Mouse (Mus musculus) MEL (cell line): ENCODE measurements around the gene Edrf1. TPM values are rescaled to one million over a fixed set of nuclear protein-coding genes. Genes with fewer than 3 reads are reported as not detected.
A peak's percentile ranks its signal among the peaks of the same experiment; 100 is the strongest.

Experiments
- DNase-seq: peaks from one replicate; pipeline ENCODE4 v3.0.0; 2011; ENCODE audit warnings: low read depth, low spot score
- H3K27ac ChIP-seq: 2 replicates; pipeline ENCODE4 v1.5.1; 2012; ENCODE audit warnings: low read depth, mild to moderate bottlenecking, control low read depth, low read length, moderate library complexity; ENCODE audit not compliant: control insufficient read depth
- H3K27me3 ChIP-seq, 2 experiments: fragments of 150-350 bp in 1 of 2; sonication (generic) in 1 of 2; 2 replicates each; pipeline ENCODE4 v1.6.1; 2012; ENCODE audit warnings: low read length in 2 of 2, mild to moderate bottlenecking in 2 of 2, improper control_type of control experiment in 1 of 2, moderate library complexity in 1 of 2; ENCODE audit not compliant: insufficient read depth in 2 of 2, control insufficient read depth in 1 of 2
- H3K36me3 ChIP-seq, 2 experiments: 2 replicates each; pipeline ENCODE4 v1.6.1; 2012 to 2014; ENCODE audit warnings: low read length in 2 of 2, improper control_type of control experiment in 1 of 2, inconsistent platforms in 1 of 2, mild to moderate bottlenecking in 1 of 2; ENCODE audit not compliant: insufficient read depth in 2 of 2, control insufficient read depth in 1 of 2
- H3K4me1 ChIP-seq, 2 experiments: fragments of 150-350 bp in 1 of 2; sonication (generic) in 1 of 2; 2 replicates each; pipeline ENCODE4 v1.6.1; 2012; ENCODE audit warnings: low read length in 2 of 2, improper control_type of control experiment in 1 of 2, mild to moderate bottlenecking in 1 of 2; ENCODE audit not compliant: insufficient read depth in 2 of 2, control insufficient read depth in 1 of 2
- H3K4me3 ChIP-seq, 2 experiments: fragments of 150-350 bp in 1 of 2; sonication (generic) in 1 of 2; 2 replicates each; pipeline ENCODE4 v1.5.1; 2012; ENCODE audit warnings: low read depth in 2 of 2, low read length in 2 of 2, mild to moderate bottlenecking in 2 of 2, moderate library complexity in 2 of 2, control low read depth in 1 of 2, improper control_type of control experiment in 1 of 2; ENCODE audit not compliant: control insufficient read depth in 1 of 2, insufficient read depth in 1 of 2
- H3K79me2 ChIP-seq: 2 replicates; pipeline ENCODE4 v1.6.1; 2012; ENCODE audit warnings: mild to moderate bottlenecking, low read length, moderate library complexity; ENCODE audit not compliant: control insufficient read depth, poor library complexity, insufficient read depth
- H3K9ac ChIP-seq: 2 replicates; pipeline ENCODE4 v1.6.1; 2012; ENCODE audit warnings: low read depth, mild to moderate bottlenecking, control low read depth, low read length, moderate library complexity; ENCODE audit not compliant: control insufficient read depth, poor library complexity, severe bottlenecking
- H3K9me3 ChIP-seq: fragments of 150-350 bp; sonication (generic); replicated peaks from 2 replicates; pipeline ENCODE4 v1.6.1; 2012; ENCODE audit warnings: mild to moderate bottlenecking, low read length, improper control_type of control experiment, moderate library complexity; ENCODE audit not compliant: insufficient read depth
- CTCF ChIP-seq, 3 experiments: IDR thresholded peaks in 2 of 3; conservative IDR thresholded peaks in 1 of 3; 2 replicates each; pipeline ENCODE4 v1.5.1; 2011 to 2012; ENCODE audit warnings: low read length in 3 of 3, low read depth in 2 of 3, mild to moderate bottlenecking in 2 of 3, improper control_type of control experiment in 1 of 3, inconsistent platforms in 1 of 3, mixed read lengths in 1 of 3, moderate library complexity in 1 of 3; ENCODE audit not compliant: control insufficient read depth in 1 of 3, insufficient read depth in 1 of 3, poor library complexity in 1 of 3, severe bottlenecking in 1 of 3
- EP300 ChIP-seq, 2 experiments: IDR thresholded peaks; 2 replicates each; pipeline ENCODE4 v1.6.1; 2011; ENCODE audit warnings: improper control_type of control experiment in 2 of 2, low read length in 2 of 2, low read depth in 1 of 2, mild to moderate bottlenecking in 1 of 2
- ETS1 ChIP-seq: IDR thresholded peaks from 2 replicates; pipeline ENCODE4 v1.6.1; 2012; ENCODE audit warnings: low read depth, mild to moderate bottlenecking, inconsistent platforms, low read length, improper control_type of control experiment, moderate library complexity
- GABPA ChIP-seq: IDR thresholded peaks from 2 replicates; pipeline ENCODE4 v1.6.1; 2012; ENCODE audit warnings: low read depth, mild to moderate bottlenecking, inconsistent platforms, low read length, improper control_type of control experiment, moderate library complexity
- GATA1 ChIP-seq: IDR thresholded peaks from 2 replicates; pipeline ENCODE4 v1.6.1; 2011; ENCODE audit warnings: low read depth, low read length, improper control_type of control experiment
- HCFC1 ChIP-seq: IDR thresholded peaks from 2 replicates; pipeline ENCODE4 v1.6.1; 2012; ENCODE audit warnings: low read depth, mild to moderate bottlenecking, inconsistent platforms, low read length, improper control_type of control experiment, moderate library complexity
- KAT2A ChIP-seq: conservative IDR thresholded peaks from 2 replicates; pipeline ENCODE4 v1.6.1; 2012; ENCODE audit warnings: low read depth, low read length, improper control_type of control experiment, inconsistent platforms
- MAX ChIP-seq: IDR thresholded peaks from 2 replicates; pipeline ENCODE4 v1.6.1; 2011; ENCODE audit warnings: low read length, improper control_type of control experiment
- MEF2A ChIP-seq: IDR thresholded peaks from 2 replicates; pipeline ENCODE4 v1.6.1; 2014; ENCODE audit warnings: low read depth, mild to moderate bottlenecking, inconsistent platforms, low read length, improper control_type of control experiment; ENCODE audit not compliant: poor library complexity, insufficient replicate concordance, severe bottlenecking; ENCODE audit errors: extremely low read depth
- MXI1 ChIP-seq: IDR thresholded peaks from 2 replicates; pipeline ENCODE4 v1.6.1; 2011; ENCODE audit warnings: mild to moderate bottlenecking, low read depth, low read length, improper control_type of control experiment
- MYB ChIP-seq: IDR thresholded peaks from 2 replicates; pipeline ENCODE4 v1.6.1; 2011; ENCODE audit warnings: mild to moderate bottlenecking, low read depth, low read length, improper control_type of control experiment
- MYC ChIP-seq: IDR thresholded peaks from 2 replicates; pipeline ENCODE4 v1.6.1; 2011; ENCODE audit warnings: low read depth, mild to moderate bottlenecking, low read length, improper control_type of control experiment, moderate library complexity
- NRF1 ChIP-seq: IDR thresholded peaks from 2 replicates; pipeline ENCODE4 v1.6.1; 2014; ENCODE audit warnings: low read depth, mild to moderate bottlenecking, inconsistent platforms, low read length, improper control_type of control experiment, moderate library complexity; ENCODE audit not compliant: poor library complexity, insufficient read depth, severe bottlenecking
- POLR2A ChIP-seq, 2 experiments: IDR thresholded peaks; 2 replicates each; pipeline ENCODE4 v1.6.1; 2011 to 2012; ENCODE audit warnings: low read length in 2 of 2, mild to moderate bottlenecking in 2 of 2, control low read depth in 1 of 2, improper control_type of control experiment in 1 of 2, low read depth in 1 of 2, moderate library complexity in 1 of 2; ENCODE audit not compliant: control insufficient read depth in 1 of 2, insufficient read depth in 1 of 2, poor library complexity in 1 of 2
- POLR2AphosphoS2 ChIP-seq: IDR thresholded peaks from 2 replicates; pipeline ENCODE4 v1.6.1; 2011; ENCODE audit warnings: low read length, improper control_type of control experiment
- POLR2AphosphoS5 ChIP-seq: IDR thresholded peaks from 2 replicates; pipeline ENCODE4 v1.6.1; 2012; ENCODE audit warnings: low read depth, borderline replicate concordance, mild to moderate bottlenecking, inconsistent platforms, low read length, moderate library complexity, mixed read lengths
- RAD21 ChIP-seq: IDR thresholded peaks from 2 replicates; pipeline ENCODE4 v1.6.1; 2011; ENCODE audit warnings: mild to moderate bottlenecking, low read depth, low read length, improper control_type of control experiment
- SMC3 ChIP-seq: IDR thresholded peaks from 2 replicates; pipeline ENCODE4 v1.6.1; 2011; ENCODE audit warnings: low read depth, low read length, improper control_type of control experiment
- TAL1 ChIP-seq: IDR thresholded peaks from 2 replicates; pipeline ENCODE4 v1.6.1; 2012; ENCODE audit warnings: mild to moderate bottlenecking, inconsistent platforms, low read length, moderate library complexity, mixed read lengths
- TBP ChIP-seq: IDR thresholded peaks from 2 replicates; pipeline ENCODE4 v1.8.0; 2011; ENCODE audit warnings: low read depth, low read length, improper control_type of control experiment
- TCF12 ChIP-seq: IDR thresholded peaks from 2 replicates; pipeline ENCODE4 v1.6.1; 2014; ENCODE audit warnings: low read depth, mild to moderate bottlenecking, inconsistent platforms, low read length, improper control_type of control experiment, moderate library complexity
- UBTF ChIP-seq: IDR thresholded peaks from 2 replicates; pipeline ENCODE4 v1.6.1; 2012; ENCODE audit warnings: low read depth, mild to moderate bottlenecking, inconsistent platforms, low read length, improper control_type of control experiment, moderate library complexity, borderline replicate concordance; ENCODE audit not compliant: insufficient read depth
- ZC3H11A ChIP-seq: IDR thresholded peaks from 2 replicates; pipeline ENCODE4 v1.6.1; 2012; ENCODE audit warnings: low read depth, mild to moderate bottlenecking, inconsistent platforms, low read length, improper control_type of control experiment
- ZKSCAN1 ChIP-seq: IDR thresholded peaks from 2 replicates; pipeline ENCODE4 v1.6.1; 2012; ENCODE audit warnings: low read depth, mild to moderate bottlenecking, inconsistent platforms, low read length, improper control_type of control experiment, moderate library complexity
- ZNF384 ChIP-seq: IDR thresholded peaks from 2 replicates; pipeline ENCODE4 v1.6.1; 2012; ENCODE audit warnings: low read depth, mild to moderate bottlenecking, inconsistent platforms, low read length, improper control_type of control experiment
- polyA plus RNA-seq, 2 experiments: library from polyadenylated mRNA; stranded (reverse) in 1 of 2; unstranded in 1 of 2; fragments of >175 nt in 1 of 2; fragments of >200 nt in 1 of 2; gene quantifications; 2 replicates each; pipeline versions ENCODE4 v1.2.1 to v1.2.4; 2012; ENCODE audit warnings: low replicate concordance in 2 of 2, low read depth in 1 of 2; ENCODE audit not compliant: insufficient read length in 2 of 2, insufficient read depth in 1 of 2, missing spikeins in 1 of 2
- total RNA-seq: library from RNA; depleted of rRNA; stranded (reverse); fragments of 300-350 nt; gene quantifications from 2 replicates; pipeline ENCODE4 v1.2.3, GENCODE M21; 2012

The Edrf1 gene
- total and polyA plus RNA-seq, 3 experiments = 17.8 to 104 (median 28.1) TPM

DNA sequence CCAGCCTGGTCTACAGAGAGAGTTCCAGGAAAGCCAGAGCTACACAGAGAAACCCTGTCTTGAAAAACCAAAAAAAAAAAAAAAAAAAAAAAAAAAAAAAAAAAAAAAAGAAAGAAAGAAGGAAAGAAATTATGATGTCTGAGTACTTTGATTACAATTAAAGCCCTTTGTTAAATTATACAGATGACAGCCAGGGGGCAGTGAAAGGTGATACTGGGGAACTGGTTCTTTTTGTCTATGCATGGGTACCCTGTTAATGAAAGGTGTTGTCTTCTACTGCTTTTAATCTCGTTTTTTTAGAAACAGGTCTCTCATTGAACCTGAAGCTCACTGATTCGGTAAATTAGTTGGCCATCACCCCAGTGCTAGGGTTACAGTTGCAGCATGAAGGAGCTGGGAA, 70.0 kb downstream of the Edrf1 start:
- Histone ChIP-seq H3K4me1 (peaks cover 4 to 7% of the 10 kb centered on the region in 2 experiments), H3K27me3 (no peaks in the 10 kb centered on the region), H3K9me3 (no peaks in the 10 kb centered on the region), H3K9ac (no peak overlapping the region), H3K4me3 (no peak overlapping the region), H3K79me2 (peaks cover 8% of the 10 kb centered on the region), H3K27ac (no peak overlapping the region), H3K36me3 (peaks cover 0 to 8% of the 10 kb centered on the region in 2 experiments; a peak in 2 of 4 replicates)
- TF ChIP-seq KAT2A (no peak), TBP (no peak), GATA1 (no peak), ZNF384 (peak; percentile 64), CTCF (IDR thresholded peaks at IDR 0.05 in 2 of 3, conservative IDR thresholded peaks at IDR 0.05 in 1 of 3; ENCODE audit: control insufficient read depth in 1 of 3, insufficient read depth in 1 of 3, low read depth in 2 of 3, low read length in 3 of 3, poor library complexity in 1 of 3, severe bottlenecking in 1 of 3) (peak in 1 of 3 experiments; percentile 29; a peak in 3 of 6 replicates), HCFC1 (no peak), TAL1 (no peak), ZC3H11A (no peak)
- peak; percentile 43 for DNase-seq

DNA sequence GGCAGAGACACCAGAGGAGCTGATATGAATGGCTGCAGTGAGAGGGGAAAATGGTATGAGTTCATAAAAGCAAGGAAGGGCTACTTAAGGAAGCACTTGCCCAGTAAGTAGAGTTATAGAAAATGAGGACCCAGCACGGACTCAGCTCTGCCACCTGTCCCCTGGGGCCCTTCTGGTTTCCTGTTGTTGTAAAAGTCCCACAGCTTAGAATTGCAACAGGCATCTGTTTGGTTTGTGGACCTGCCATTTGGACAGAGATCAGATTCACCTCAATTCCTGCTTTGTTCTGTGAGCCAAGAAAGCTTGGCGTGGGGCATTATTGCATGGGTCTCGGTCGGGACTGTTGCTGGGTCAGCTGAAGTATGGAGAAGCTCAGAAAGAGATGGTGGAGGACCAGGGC, 78.0 kb downstream of the Edrf1 start:
- no peak overlapping the region for H3K27ac ChIP-seq
- TF ChIP-seq SMC3 = no peak
- no peak for TF ChIP-seq ETS1
- no peak overlapping the region for H3K9ac ChIP-seq
- no peaks in the 10 kb centered on the region for H3K4me1 ChIP-seq
- H3K4me3 ChIP-seq = no peak overlapping the region
- no peaks in the 10 kb centered on the region for H3K79me2 ChIP-seq
- DNase-seq = no peak
- H3K9me3 ChIP-seq = no peaks in the 10 kb centered on the region
- peaks cover 0 to 11% of the 10 kb centered on the region in 2 experiments; a peak in 2 of 4 replicates for H3K36me3 ChIP-seq
- H3K27me3 ChIP-seq = no peaks in the 10 kb centered on the region

DNA sequence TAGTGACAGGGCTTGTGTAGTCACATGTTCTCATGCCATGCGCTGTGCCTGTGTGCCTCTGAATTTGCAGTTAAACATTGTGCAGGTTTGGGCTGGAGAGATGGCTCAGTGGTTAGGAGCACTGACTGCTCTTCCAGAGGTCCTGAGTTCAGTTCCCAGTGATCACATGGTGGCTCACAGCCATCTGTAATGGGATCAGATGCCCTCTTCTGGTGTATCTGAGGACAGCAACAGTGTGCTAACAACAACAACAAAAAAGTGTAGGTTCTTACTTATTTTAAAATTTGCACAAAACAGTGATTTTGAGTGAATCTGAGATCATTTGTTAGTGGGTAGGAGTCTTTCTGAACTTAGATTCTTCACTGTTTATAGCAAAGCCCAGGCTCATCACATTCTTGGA, 81.2 kb downstream of the Edrf1 start:
- H3K27me3 ChIP-seq = no peaks in the 10 kb centered on the region
- TF ChIP-seq POLR2AphosphoS2 (no peak), MXI1 (no peak), GABPA (no peak), MYB (no peak), UBTF (no peak), KAT2A (no peak), CTCF (IDR thresholded peaks at IDR 0.05 in 2 of 3, conservative IDR thresholded peaks at IDR 0.05 in 1 of 3; ENCODE audit: control insufficient read depth in 1 of 3, insufficient read depth in 1 of 3, low read depth in 2 of 3, low read length in 3 of 3, poor library complexity in 1 of 3, severe bottlenecking in 1 of 3) (peak in 2 of 3 experiments; percentile 37 to 41; a peak in 4 of 6 replicates), ZNF384 (no peak), MAX (no peak), RAD21 (peak; percentile 25), NRF1 (no peak), TBP (peak; percentile 28; the same call in 1 of the 2 replicates), ETS1 (no peak), EP300 (IDR thresholded peaks at IDR 0.05; ENCODE audit: low read depth in 1 of 2, low read length in 2 of 2) (no peak), MYC (no peak), ZKSCAN1 (no peak), POLR2A (IDR thresholded peaks at IDR 0.05; ENCODE audit: control insufficient read depth in 1 of 2, insufficient read depth in 1 of 2, low read depth in 1 of 2, low read length in 2 of 2, poor library complexity in 1 of 2) (no peak), POLR2AphosphoS5 (no peak), ZC3H11A (no peak), MEF2A (no peak), TCF12 (no peak), HCFC1 (no peak)

More for the DNA sequence above, 81.2 kb downstream of the Edrf1 start:
- Histone ChIP-seq H3K4me1 (no peaks in the 10 kb centered on the region), H3K9ac (no peak overlapping the region), H3K27ac (no peak overlapping the region), H3K9me3 (no peaks in the 10 kb centered on the region), H3K4me3 (no peak overlapping the region), H3K79me2 (no peaks in the 10 kb centered on the region), H3K36me3 (peaks cover 0 to 11% of the 10 kb centered on the region in 2 experiments; a peak in 2 of 4 replicates)
- peak; percentile 31 for DNase-seq
